Mouse (Mus musculus) liver, adult 2 months (tissue): ENCODE data around the gene Gm21119.
"Not testable (repeated sequence)": the region's sequence is repeated elsewhere in the genome, so short reads cannot be mapped to it uniquely, and the experiment has no call there.

Experiments used
- CTCF ChIP-seq: fragments of 200-500 bp; IDR thresholded peaks from 2 replicates; pipeline ENCODE4 v1.5.1; 2011; ENCODE audit warnings: low read depth, low read length, control low read depth
- POLR2A ChIP-seq: fragments of 200-500 bp; IDR thresholded peaks from 2 replicates; pipeline ENCODE4 v1.6.1; 2011; ENCODE audit warnings: low read length, control low read depth; ENCODE audit not compliant: insufficient read depth; ENCODE audit errors: extremely low read depth

- not testable (repeated sequence) for TF ChIP-seq CTCF, POLR2A
Measured at GRCm38 (mm10) chr8:20591002-20591401, 23.7 kb upstream of the Gm21119 start.
